Mouse (Mus musculus) thymus, adult 18-20 months (tissue): ENCODE measurements around the gene Pld1.

Experiments used
- DNase-seq, 2 experiments: peaks; one replicate each; pipeline ENCODE4 v3.0.0; 2022; ENCODE audit warnings: mixed read lengths in 2 of 2

Pld1 gene

DNA sequence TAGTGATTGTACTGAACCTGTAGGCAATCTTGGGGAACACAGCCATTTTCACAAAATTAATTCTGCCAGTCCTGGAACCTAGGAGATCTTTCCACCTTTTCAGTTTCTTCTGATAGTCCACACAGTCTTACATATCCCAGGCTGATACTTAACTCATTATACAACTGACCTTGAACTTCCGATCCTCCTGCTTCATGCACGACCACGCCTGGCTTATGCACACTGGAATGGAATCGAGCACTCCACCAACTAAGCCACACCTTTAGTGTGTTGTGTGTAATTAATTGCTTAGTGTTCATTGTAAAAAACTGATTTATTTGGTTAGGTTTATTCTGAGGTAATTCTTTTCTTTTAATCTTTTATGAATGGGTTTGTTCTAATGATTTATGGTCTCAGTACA, 122.2 kb downstream of the Pld1 start:
- no peak for DNase-seq

DNA sequence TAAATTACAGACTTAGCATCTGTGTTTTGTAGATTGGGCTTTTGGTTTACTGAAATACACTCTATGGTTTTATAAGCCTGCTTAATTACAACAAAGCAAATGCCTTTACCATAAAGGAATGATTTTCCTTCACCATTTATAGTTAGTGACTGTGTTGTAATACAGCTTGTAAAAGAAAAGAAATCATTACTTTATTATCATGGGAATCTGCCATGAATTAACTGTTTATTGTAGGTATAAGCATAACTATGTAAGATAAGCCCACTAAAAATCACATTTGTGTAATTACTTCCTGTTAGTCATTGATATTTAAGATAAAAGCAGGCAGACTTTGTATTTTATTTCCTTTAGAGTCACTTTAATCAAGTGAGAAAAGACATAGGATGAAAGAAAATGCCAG, 122.7 kb downstream of the Pld1 start:
- no peak for DNase-seq

DNA sequence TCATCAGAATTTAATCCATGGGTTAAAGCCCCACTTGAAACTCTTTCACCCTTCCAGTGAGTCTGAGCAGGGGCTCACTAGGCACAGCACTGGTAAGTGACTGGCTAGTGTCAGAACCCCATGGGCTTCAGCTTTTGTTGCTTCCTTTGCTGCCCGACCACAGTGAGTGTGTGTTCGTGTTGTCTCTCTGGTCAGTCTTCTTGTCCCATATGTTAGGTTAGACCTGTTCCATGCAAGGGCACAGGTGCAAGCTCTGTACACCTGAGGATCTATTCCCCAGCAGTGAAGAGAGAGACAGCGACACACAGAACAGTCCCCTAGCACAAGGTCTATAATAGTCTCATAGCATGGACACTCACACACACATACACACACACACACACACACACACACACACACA, 140.7 kb downstream of the Pld1 start:
- no peak for DNase-seq

DNA sequence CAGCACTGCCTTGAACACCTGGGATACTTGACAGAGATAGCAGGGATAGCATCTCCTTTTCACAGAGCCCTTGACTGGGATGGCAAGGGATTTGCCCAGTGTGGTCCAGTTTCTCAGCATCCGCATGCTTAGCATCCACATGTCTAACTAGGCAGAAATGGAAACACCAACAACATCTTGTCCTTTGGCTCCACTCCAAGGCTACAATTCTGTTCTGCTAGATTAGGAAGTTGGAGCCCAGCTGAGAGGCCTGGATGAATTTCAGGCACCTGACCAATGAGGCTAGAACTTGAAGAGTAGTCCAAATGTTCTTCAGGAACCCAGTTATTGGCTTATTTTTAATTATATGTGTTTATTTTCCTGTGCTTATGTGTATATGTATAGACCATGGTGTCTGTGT, 141.6 kb downstream of the Pld1 start:
- no peak for DNase-seq

DNA sequence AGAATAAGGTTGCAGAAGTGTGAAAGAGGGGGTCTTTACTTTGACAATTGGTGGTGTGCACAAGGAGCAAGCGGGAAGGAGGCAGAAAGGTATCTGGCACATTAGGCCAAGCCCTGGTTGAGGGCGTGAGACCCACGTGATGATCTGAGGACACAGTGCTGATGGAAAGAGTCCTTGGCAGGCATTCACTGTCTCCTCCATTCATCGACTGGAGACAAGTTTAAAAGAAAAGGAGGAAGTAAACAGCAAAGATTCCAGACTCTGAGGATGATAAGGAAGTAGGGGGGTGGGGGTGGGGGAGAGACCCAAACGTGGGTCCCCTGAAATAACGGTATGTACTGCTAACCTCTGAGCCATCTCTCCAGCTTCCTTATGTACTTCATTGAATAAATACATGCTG, 142.5 kb downstream of the Pld1 start:
- no peak for DNase-seq

DNA sequence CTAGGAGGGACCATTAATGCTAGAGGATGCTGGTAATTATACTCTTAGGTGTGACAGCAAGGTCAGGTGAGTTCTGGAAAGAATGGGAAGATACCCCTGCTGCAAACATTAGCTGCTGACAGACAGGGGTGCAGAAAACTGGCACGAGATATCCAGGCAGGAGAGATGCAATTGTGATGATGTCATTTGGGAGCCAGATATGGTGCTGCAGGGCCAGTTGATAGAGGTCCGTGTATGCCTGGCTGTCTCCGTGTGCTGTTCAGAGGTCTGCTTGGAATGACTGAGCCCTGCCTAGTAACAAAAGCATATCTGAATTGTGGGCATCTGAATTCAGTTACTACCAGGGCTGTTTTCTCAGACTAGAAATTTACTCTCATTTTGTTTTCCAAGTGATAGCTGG, 144.7 kb downstream of the Pld1 start:
- DNase-seq = no peak

DNA sequence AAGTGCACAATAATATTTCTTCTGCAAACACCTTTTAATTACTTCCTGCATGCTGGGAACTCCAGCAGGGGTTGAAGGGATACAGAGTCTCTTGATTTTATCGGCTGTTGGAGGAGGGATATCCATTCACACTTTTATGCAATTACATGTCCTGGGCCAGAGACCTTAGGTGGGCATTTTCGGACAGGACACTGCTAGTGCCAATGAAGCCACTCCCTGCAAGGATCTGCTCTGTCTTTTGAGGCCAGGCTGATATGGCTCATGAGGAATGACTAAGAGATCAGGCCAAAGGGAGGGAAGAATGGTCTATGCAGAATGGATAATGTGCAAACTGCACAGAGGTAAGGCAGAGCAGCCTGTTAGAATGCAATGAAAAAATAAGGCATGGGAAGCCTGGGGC, 145.8 kb downstream of the Pld1 start:
- DNase-seq = no peak

DNA sequence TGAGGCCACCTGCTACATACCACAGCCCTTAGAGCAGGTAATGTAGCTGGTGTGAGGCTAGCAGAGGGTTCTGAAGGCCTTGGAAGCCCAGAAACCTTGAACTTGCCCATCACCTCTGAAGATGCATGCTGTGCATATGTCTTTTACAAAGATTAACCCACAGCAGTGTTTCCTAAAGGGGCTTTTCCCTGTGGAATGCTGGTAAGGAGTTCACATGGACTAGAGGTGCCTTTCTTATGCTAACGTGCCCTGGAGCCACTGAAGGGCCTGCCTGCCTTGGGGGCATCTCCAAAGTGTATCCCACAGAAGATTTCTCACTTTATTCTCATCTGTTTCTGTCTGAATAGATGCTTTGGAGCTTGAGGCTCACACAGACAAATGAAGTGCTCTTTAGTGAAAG, 152.8 kb downstream of the Pld1 start:
- no peak for DNase-seq

DNA sequence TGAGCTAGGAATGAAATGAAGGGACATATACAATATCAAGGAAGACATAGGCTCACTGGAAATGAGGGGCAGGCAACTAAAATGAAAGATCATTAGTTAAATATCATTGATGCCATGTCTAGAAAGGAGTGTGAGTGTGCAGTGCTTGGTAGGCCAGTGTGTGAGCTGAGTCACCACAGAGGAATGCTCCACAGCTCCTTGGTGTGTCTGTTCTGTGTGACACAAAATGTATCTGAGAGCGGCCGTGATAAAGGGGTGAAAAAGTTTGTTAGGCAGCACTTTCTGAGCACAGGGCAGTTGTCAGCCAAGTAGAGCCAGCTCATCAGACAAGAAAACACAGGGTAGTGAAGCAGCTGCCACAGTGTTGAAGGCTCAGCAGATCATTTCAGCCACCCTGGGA, 153.2 kb downstream of the Pld1 start:
- DNase-seq = no peak

DNA sequence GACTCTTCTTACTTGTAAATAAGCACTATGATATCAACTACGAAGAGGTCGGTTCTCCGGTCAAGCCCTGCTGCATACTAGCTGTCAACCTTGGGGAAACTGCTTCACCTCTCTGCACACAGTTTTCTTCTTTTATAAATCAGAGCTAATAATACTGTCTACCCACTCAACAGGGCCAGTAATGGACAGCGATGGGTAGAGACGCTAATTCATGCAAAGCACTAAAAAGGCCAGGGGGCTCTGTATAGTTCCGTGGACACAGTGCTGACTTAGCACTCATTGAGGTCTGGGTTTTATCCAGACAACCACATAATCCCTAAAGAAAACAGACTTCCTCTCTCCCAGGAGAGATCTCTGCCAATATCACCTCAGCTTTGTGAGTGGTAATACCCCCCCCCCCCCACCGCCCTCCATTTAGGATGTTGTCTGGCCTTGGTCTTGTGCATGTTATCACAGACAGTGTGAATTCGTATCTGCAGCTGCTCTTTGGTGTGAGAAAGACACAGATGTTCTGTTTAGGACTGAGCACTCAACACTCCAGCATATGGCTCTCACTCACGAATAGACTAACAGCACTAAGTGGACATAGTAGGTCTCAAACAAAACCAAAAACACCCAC, 155.3 kb downstream of the Pld1 start:
- DNase-seq = no peak

DNA sequence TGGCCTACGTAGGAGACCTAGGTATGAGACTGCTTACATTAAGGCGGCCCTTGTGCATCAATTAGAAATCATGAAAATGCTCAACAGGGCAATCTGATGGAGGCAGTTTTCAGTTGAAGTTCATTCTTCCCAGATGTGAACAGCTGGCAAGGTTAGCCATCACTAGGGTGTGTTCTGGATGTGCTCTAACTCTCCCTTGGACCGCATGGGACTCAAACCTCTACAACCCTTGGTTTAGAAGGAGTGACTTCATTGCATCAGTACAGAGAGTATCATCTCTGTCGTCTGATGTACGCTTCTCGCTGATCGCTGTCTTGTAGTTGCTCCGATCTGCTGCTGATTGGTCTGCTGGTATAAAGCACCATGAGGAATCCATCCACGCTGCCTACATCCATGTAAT, 157.0 kb downstream of the Pld1 start:
- DNase-seq = no peak

DNA sequence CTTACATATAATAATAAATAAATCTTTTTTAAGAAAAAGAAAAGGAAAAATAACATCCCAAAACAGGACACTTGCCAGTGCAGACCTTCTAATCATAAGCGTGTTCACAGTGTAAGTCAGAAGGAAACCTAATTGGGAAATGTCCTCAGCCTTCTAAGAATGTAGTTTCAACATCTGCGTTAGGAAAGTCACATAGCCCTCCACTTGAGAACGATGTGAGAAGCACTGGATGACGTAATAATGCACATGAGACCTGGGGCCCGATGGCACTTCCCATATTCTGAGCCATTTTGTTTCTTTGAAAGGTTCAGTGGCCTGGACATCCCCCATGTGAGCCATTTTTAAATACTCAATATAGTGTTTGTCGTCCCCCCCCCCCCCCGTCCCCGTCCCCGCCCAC, 160.7 kb downstream of the Pld1 start:
- no peak for DNase-seq

DNA sequence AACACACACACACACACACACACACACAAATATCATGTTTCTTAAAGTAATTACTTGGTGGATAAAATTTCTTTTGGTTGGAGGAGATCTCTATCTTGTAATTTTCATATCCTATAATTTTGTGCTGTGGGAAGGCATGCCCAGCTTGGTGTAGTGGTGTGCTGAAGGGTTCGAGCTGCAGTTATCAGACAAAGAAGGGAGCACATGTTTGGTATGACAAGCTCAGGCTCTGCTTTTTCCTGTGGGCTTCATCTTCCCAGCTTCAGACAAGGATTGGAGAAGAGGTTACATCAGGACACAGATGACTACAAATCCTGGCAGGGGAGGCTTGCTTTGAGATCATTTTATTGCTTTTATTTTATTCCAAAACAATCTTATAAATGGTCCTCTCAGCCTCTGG, 166.5 kb downstream of the Pld1 start:
- no peak for DNase-seq

DNA sequence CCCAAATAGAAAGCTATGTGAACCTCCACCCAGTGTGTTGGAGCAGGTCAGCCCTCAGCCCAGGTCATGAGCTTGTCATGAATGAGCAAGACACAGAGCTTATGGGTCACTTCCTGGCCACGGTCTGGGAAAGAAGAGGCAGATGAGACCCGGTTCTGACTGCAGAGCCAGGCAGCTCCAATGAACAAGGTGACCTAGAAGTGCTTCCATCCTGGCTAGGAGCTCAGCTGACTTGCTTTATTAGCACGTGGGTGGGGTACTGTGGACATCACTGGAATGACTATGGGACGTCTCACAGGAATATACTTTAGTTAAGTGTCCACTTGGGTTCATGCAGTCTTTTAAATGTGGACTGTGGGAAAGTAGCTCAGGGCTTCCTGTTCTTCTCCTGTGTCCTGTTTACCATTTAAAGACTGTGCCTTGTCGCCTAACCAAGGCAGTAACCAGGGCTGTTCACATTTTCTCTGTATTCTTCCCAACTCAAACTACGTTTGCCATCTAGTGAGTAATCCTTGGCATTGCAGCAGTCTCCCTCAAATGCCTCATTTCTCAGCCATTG, 169.0 kb downstream of the Pld1 start:
- DNase-seq = no peak

DNA sequence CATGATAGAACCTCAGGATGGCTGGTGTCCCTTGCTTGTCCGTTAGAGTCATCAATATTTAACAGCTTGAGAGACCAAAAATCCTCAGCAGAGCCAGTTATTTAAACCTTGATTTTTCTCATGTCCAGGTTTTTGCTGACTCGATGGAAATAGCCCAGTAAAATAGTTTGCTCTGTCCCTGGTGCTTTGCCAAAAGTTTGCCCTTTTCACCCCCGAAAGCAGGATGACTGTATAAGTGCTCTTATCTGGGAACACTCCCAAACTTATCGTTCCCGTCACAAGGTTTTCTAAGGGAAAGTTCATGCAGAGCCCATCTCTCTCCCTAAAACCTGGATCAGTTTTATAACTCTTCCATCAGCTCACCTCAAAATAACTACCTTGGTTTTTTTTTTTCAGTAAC, 173.0 kb downstream of the Pld1 start:
- no peak for DNase-seq

DNA sequence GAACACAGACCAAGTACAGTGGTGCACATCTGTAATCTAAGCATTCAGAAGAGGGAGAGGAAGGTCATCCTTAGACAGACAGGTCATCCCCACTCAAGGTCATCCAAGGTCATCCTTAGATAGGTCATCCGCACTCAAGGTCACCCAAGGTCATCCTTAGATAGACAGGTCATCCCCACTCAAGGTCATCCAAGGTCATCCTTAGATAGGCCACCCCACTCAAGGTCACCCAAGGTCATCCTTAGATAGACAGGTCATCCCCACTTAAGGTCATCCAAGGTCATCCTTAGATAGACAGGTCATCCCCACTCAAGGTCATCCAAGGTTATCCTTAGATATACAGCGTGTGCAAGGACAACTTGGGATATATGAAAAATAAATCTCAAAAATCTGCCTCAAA, 175.4 kb downstream of the Pld1 start:
- no peak for DNase-seq

DNA sequence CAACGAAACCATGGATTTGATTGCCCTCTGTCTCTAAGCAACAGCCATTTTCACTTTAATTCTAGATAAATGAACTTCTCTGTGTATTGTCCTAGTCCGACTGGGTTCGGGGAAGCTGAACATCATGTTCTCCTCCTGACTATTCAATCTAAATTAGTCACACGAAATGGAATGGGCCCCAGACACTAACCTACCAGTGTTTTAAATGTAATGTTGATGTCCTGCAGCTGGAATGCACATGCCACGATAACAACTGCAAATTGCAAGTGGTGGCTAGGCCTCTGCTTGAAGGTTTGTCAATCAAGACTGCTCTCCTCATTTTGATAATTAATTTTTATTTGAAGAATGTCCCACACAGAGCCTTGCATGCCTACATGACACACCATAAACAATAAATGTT, 203.2 kb downstream of the Pld1 start:
- DNase-seq = no peak

DNA sequence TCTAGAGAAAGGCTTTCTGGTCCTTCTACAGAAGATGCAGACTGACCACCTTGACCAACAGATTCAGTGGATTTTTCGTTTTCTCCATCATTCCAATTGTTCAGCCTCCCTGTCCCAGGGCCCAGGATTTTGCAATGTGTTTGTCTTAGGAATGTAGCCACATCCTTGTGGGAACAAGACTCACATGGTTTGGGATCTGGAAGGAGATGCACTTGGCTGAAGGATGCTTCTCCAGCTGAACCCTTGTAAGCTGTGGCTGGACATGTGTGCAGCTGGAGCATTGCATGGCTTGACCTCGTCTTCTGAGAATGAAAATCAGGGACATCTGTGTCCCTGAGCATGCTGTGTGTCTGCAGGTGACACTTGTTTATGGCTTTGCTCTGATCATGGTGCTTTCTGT, 203.6 kb downstream of the Pld1 start:
- DNase-seq = no peak

DNA sequence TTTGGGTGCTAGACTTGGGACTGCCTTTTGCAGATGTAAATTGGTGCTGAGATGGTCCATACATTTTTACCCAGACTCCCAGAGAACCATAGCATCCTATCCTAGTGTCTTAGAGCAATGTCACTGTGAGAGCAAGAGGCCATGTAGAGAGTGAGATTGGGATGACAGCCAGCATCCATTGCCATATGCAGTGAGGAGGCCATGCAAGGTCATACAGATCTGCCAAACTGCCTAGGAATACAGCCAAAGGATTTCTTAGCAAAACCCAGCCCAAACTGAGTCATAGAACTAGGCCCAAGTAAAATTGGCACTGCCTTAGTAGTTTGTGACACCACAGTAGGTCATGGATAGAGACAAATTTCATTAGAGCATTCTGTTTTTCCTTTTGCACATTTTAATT, 206.2 kb downstream of the Pld1 start:
- DNase-seq = no peak

DNA sequence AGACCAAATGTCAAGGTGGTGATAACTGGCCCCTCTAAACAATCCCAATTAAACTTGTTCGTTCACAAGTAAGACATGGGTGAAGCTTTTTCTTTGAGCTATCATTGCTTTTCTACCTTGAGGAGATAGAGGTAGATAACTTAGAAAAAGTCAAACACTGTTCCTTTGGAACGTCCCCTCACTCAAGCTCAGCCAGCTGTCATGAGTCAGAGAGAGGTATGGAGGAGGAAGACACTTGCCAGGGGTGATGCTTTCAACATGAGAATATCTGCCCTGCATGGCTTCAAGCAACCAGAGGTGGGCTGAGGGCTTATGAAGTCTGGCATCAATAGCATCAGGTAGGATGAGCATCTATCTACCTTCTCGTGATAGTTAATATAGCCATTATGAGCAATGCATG, 207.0 kb downstream of the Pld1 start:
- no peak for DNase-seq

DNA sequence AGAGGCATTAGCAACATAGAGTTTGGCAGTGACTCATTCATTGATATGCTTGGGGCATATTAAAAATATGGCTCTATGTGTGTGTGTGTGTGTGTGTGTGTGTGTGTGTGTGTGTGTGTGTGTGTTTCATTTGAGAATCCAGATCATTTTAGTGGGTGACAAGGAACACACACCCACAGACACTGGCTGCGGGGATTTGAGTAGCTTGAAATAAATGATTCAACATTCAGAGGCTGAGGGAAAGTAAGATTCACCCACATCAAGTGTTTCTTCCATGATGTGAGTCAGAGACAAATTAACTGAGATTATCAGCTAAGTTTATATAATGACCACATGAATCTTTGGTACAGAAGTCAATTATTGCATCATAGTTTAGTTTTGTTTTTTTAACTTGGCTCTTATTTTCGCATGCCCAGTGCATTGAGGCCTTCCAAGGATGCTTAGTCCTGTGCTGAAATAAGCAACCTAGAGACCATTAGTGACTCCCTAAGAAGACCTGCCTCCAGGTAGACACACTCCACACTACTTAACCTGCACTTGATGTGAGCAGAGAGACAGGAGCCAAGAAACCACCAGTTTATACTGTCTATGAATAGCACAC, 211.3 kb downstream of the Pld1 start:
- DNase-seq = no peak

DNA sequence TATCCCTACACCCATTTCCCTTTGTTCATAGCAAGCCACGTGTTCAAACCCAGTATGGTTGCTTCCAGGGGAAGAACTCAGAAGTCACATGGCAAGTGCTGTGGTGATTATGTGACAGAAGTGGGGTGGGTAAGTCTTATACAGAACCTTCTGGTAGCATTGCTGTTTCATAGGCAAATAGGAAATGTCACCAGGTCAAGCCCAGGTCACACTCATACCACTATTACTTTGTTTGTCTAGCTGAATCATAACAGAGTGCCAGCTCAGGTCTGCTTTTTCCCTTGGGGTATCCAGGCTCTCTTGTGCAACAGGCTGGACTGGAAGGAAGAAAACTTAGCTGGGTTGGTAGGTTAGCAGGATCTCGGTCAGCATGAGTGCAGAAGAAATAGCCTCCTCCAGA, 219.5 kb downstream of the Pld1 start:
- no peak for DNase-seq

DNA sequence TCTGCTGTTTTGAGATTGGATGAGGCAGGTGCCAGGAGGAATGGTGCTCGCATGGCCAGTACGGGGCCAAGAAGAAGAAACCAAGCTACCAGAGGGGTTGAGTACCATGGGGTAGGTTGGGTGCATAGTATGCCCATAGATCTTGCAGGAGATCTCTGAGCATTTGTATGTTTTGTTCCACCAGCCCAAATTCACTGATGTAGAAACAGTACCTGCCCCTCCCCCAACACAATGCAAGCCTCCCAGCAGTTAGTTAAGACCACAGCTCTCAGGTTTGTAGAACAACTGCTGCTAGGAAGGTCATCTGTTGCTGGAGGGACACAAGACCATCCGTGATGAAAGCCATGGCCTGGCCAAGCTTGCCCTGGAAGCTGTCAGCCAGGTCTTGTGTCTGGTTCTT, 220.4 kb downstream of the Pld1 start:
- no peak for DNase-seq

DNA sequence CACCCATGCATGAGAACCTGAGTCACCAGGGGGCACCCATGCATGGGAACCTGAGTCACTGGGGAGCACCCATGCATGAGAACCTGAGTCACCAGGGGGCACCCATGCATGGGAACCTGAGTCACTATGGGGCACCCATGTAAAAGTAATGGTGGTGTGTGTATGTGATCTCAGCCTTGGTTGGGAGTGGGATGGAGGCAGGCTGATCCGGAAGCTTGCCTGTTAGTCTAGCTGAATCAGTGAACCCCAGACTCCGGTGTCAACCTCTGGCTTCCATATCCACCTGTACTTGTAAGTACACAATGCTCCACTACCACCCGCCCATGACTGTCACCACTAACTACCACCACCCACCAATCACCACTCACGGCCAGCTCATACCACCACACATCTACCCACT, 223.9 kb downstream of the Pld1 start:
- DNase-seq = no peak

DNA sequence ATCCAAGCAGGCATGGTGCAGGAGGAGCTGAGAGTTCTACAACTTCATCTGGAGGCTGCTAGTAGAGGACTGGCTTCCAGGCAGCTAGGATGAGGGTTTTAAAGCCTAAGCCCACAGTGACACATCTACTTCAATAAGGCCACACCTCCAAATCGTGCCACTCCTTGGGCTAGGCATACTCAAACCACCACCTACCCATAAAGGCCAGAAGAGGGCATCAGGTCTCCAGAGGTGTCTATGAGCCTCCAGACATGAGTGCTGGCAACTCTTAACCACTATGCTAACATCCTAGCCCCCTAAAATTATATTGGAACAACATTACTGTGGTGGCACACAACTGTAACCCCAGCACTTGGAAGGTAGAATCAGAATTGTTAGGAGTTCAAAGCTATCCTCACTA, 226.2 kb downstream of the Pld1 start:
- no peak for DNase-seq
